Mouse (Mus musculus) E14TG2a.4 (cell line): ENCODE measurements around the gene Kcnd3.

Experiments used
- CTCF ChIP-seq: conservative IDR thresholded peaks from 2 replicates; pipeline ENCODE4 v1.5.1; 2014; ENCODE audit warnings: low read length
- POU5F1 ChIP-seq: IDR thresholded peaks from 2 replicates; pipeline ENCODE4 v1.6.1; 2014; ENCODE audit warnings: low read length, borderline replicate concordance

DNA sequence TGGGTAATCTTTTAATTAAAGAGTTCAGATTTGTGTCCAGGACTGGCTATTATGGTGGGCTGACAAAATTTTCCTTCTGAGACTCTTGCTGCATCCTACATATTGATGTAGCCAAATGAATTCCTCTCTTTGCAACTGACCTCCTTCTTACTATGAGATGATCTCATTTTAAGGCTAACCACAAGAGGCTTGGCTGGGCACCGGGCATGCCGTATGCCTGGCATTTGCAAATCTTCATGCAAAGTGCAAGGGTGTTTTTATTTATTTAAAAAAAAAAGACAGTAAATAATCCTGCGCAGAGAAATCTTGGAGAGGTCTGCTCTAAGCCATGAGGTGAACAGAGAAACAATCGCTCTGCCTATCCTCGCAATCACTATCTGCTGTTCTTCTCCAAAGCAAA, 41.3 kb upstream of the Kcnd3 start:
- TF ChIP-seq CTCF (no peak), POU5F1 (no peak)
